Mouse (Mus musculus) C2C12 (cell line): ENCODE results near the gene Lsm7.

Experiments
- CTCF ChIP-seq: IDR thresholded peaks from one replicate; pipeline ENCODE4 v1.5.1; 2011; ENCODE audit not compliant: control insufficient read depth, insufficient read depth, insufficient read length
- FOSL1 ChIP-seq: IDR thresholded peaks from one replicate; pipeline ENCODE4 v1.8.0; 2011; ENCODE audit warnings: mild to moderate bottlenecking, low read length; ENCODE audit not compliant: poor library complexity, insufficient read depth, severe bottlenecking
- MYOD1 ChIP-seq: IDR thresholded peaks from one replicate; pipeline ENCODE4 v1.6.1; 2011; ENCODE audit warnings: low read depth; ENCODE audit not compliant: control insufficient read depth, insufficient read length

- TF ChIP-seq CTCF (no peak), FOSL1 (no peak), MYOD1 (no peak)
Measured at GRCm38 (mm10) chr10:80856267-80856666, 1.3 kb upstream of the Lsm7 start.
